Mouse (Mus musculus) bone marrow, adult 2 months (tissue): ENCODE measurements at regions not wholly inside any gene's neighbourhood (a gene's known extent, or its start where the extent isn't known, plus 50 kb on each side); places are given as distances from the start of the nearest gene placed in this dataset.

ENCODE experiments used
- CTCF ChIP-seq: fragments of 200-500 bp; IDR thresholded peaks from 2 replicates; pipeline ENCODE4 v1.5.1; 2011; ENCODE audit warnings: low read length, control low read depth; ENCODE audit not compliant: control insufficient read depth, insufficient read depth
- POLR2A ChIP-seq: fragments of 200-500 bp; IDR thresholded peaks from 2 replicates; pipeline ENCODE4 v1.6.1; 2011; ENCODE audit warnings: low read depth, mild to moderate bottlenecking, control low read depth, low read length, borderline replicate concordance; ENCODE audit not compliant: control insufficient read depth

DNA sequence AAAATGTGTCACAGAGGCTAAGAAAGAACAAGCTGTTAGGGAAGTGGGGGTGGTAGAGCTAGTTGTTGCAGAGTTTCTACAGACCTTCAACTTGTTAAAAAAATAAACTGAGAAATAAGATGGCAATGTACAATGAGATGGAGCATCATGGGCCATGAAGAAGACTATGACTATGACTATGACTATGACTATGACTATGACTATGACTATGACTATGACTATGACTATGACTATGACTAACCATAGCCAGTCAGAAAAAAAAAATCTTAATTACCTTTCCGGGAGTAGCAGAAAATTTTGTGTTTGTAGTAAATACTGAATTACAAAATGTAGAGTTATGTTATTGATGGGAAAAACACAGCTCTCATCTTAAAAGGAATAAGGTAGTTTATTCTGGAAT is 203.2 kb downstream of the Calcrl start:
- TF ChIP-seq POLR2A (no peak), CTCF (no peak)
